Mouse (Mus musculus) ES-Bruce4 (cell line): ENCODE results near the gene Tmem184b.
A peak's percentile ranks its signal among the peaks of the same experiment; 100 is the strongest.

Experiments used
- CTCF ChIP-seq: IDR thresholded peaks from one replicate; pipeline ENCODE4 v1.8.1; 2011; ENCODE audit warnings: low read depth, low read length
- POLR2A ChIP-seq: IDR thresholded peaks from one replicate; pipeline ENCODE4 v1.8.1; 2011; ENCODE audit warnings: low read length; ENCODE audit not compliant: insufficient read depth

DNA sequence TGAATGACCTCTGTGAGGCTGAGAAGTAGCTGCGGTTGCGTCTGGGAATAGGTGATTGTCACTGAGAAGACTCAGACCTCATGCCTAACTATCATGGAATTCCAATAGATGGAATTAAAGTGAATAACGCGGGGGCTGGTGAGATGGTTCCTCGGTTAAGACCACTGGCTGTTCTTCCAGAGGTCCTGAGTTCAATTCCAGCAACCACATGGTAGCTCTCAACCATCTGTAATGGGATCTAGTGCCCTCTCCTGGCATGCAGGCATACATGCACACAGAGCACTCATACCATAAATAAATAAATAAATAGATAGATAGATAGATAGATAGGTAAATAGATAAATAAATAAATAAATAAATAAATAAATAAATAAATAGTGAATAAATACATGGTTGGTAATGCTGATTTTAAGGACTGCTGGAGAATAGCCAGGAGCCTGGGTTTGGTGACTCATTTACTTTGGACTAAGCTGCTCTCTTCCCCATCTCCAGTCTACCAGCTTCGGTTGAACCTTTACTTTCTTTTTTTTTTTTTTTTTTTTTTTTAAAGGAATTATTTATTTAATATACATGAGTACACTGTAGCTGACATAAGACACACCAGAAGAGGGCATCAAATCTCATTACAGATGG lies 73.9 kb downstream of the Tmem184b start:
- TF ChIP-seq POLR2A (no peak), CTCF (peak; percentile 2)
